Mouse (Mus musculus) stomach, postnatal 0 days (tissue): ENCODE data around the gene Ctdnep1.
A peak's percentile ranks its signal among the peaks of the same experiment; 100 is the strongest.

ENCODE experiments used
- CTCF ChIP-seq: IDR thresholded peaks from 2 replicates; pipeline ENCODE4 v1.5.1; 2016; ENCODE audit warnings: antibody characterized with exemption, low read depth, mild to moderate bottlenecking, moderate library complexity
- EP300 ChIP-seq: optimal IDR thresholded peaks from 2 replicates; pipeline ENCODE3; 2016; ENCODE audit warnings: antibody characterized with exemption

- TF ChIP-seq CTCF (peak; percentile 76), EP300 (no peak)
Measured at GRCm38 (mm10) chr11:70020731-70021263, 39.8 kb downstream of the Ctdnep1 start.
